Mouse (Mus musculus) myocyte (in vitro differentiated cells): ENCODE measurements at regions not wholly inside any gene's neighbourhood (a gene's known extent, or its start where the extent isn't known, plus 50 kb on each side); places are given as distances from the start of the nearest gene placed in this dataset.

ENCODE experiments used
- MAX ChIP-seq: IDR thresholded peaks from one replicate; pipeline ENCODE4 v1.6.1; 2011; ENCODE audit warnings: low read depth, mild to moderate bottlenecking, control low read depth
- POLR2A ChIP-seq: IDR thresholded peaks from one replicate; pipeline ENCODE4 v1.6.1; 2011; ENCODE audit warnings: low read depth, mild to moderate bottlenecking, control low read depth, moderate library complexity; ENCODE audit not compliant: insufficient read length

DNA sequence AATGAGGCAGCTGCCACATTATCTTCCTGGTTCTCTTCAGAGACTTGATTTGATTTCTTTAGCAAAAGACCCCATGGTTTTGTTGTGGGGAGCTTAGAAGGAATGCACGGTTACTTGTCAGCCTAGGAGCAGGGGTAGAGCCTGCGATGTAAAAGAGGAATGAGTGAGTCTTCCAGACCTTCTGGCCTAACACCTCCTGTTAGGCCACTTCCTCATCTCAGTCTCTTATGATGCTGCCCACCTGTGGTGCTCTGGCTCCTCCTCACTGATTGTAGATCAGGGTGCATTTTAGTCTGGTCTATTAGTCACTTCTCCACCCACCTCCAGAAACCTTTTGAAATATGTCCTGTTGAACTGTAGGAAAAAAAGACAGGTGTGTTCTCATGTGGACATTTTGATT lies 113.3 kb upstream of the Prdm1 start:
- TF ChIP-seq POLR2A, result no peak
- no peak for TF ChIP-seq MAX
